12 mouse cellular contexts compared by ENCODE assay signal in the genomic region with DNA sequence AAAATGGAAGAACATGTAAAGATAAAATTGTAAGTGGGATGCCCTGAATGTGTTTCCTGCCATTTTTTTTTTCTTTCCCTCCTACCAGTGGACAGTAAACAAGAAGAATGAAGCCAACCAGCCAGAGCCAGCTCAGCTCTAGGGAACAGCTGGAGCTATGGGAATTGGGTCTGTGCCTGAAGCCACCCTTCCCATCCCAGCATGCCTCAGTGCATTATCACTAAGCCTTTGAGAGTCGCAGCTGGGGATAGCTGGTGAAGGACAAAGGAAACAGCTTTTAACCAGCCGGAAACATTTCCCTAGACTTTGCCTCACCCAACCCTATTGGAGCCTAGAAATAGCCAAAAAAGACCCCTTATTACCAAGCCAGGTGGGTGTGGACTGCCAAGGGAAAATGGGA.
DNase-seq lines count a peak whose midpoint lies in the region; ATAC-seq lines count a peak whose summit lies in the region.
"Had no signal": no experiment of that assay in that cellular context is flagged by ENCODE, and none has a peak within 500 bp of the region (broad histone marks: within the 10 kb centered on the region; RNA-seq: fewer than 3 reads in every experiment).

No protein-coding gene starts in this region.

- no peaks in the 10 kb centered on the region for H3K9me3 ChIP-seq in forebrain, embryonic 14.5 days (replicated peaks; ENCODE audit: control insufficient read depth, low read length)
- no peaks in the 10 kb centered on the region for H3K9me3 ChIP-seq in forebrain, embryonic 10.5 days

- 0 out of 2 replicates have a peak, but pooled peaks cover 2% of the 10 kb centered on the region for H3K4me1 ChIP-seq in forebrain, embryonic 14.5 days (ENCODE audit: control insufficient read depth, insufficient read depth, low read length)
- H3K4me1 ChIP-seq in forebrain, embryonic 10.5 days, result peaks cover 7% of the 10 kb centered on the region
- H3K4me1 ChIP-seq: liver, embryonic 13.5 days had no signal

- H3K9ac ChIP-seq in forebrain, embryonic 14.5 days (ENCODE audit: low read length), result no peak overlapping the region
- H3K9ac ChIP-seq: liver, embryonic 13.5 days had no signal

- 0 out of 2 replicates have a peak overlapping the region, but pooled peaks have one; percentile 27 for H3K27ac ChIP-seq in forebrain, embryonic 14.5 days (ENCODE audit: low read depth, low read length)
- H3K27ac ChIP-seq in forebrain, embryonic 10.5 days, result no peak overlapping the region
- H3K27ac ChIP-seq: liver, embryonic 13.5 days had no signal

- no peaks in the 10 kb centered on the region for H3K36me3 ChIP-seq in forebrain, embryonic 14.5 days (ENCODE audit: control insufficient read depth, insufficient read depth, low read length)
- no peaks in the 10 kb centered on the region for H3K36me3 ChIP-seq in forebrain, embryonic 10.5 days (replicated peaks)
- H3K36me3 ChIP-seq: liver, embryonic 13.5 days had no signal

- WGBS in forebrain, embryonic 14.5 days, result 9% methylated on average over 2 of the region's 2 CpGs
- WGBS in forebrain, embryonic 10.5 days, result 38% methylated on average over 2 of the region's 2 CpGs

- H3K4me2 ChIP-seq in forebrain, embryonic 14.5 days (ENCODE audit: low read length), result no peak overlapping the region
- H3K4me2 ChIP-seq: liver, embryonic 13.5 days had no signal

- no peak for ATAC-seq in forebrain, embryonic 14.5 days

- H3K27me3 ChIP-seq in forebrain, embryonic 14.5 days (replicated peaks; ENCODE audit: control insufficient read depth, insufficient read depth, low read length), result no peaks in the 10 kb centered on the region
- no peaks in the 10 kb centered on the region for H3K27me3 ChIP-seq in forebrain, embryonic 10.5 days (ENCODE audit: poor library complexity, severe bottlenecking)
- H3K27me3 ChIP-seq: liver, embryonic 13.5 days had no signal

- no peak overlapping the region for H3K4me3 ChIP-seq in forebrain, embryonic 14.5 days (ENCODE audit: low read depth, low read length)
- no peak overlapping the region for H3K4me3 ChIP-seq in forebrain, embryonic 10.5 days
- H3K4me3 ChIP-seq: liver, embryonic 13.5 days had no signal

- peak; percentile 55 for DNase-seq in forebrain, embryonic 14.5 days (ENCODE audit: low spot score)
- no peak for DNase-seq in forebrain, embryonic 10.5 days (ENCODE audit: extremely low spot score, low spot score)
- DNase-seq in layer of hippocampus, adult 9-11 months, result peak; percentile 6
- no peak for DNase-seq in layer of hippocampus, postnatal 25 days (ENCODE audit: extremely low spot score in 1 of 2, low spot score in 1 of 2)
- peak; percentile 51 to 55 for DNase-seq in heart, adult 9 months (ENCODE audit: low spot score in 2 of 2)
- DNase-seq in lung, postnatal 25 days (ENCODE audit: low spot score), result peak; percentile 14
- no peak for DNase-seq in frontal cortex, postnatal 14 days (ENCODE audit: low spot score in 2 of 2)
- DNase-seq in cerebellum, adult 11 months, result no peak
- DNase-seq: cerebellum, postnatal 14 days; gastrocnemius, postnatal 10 days; liver, embryonic 13.5 days; thymus, postnatal 36 days had no signal

Comparison
In these comparisons a context has a peak if more than half of its experiments do, and no peak if none do; other contexts are left out.
1. DNase-seq: peak in forebrain, embryonic 14.5 days (single experiment), layer of hippocampus, adult 9-11 months (single experiment), heart, adult 9 months (2 of 2) and lung, postnatal 25 days (single experiment); none in forebrain, embryonic 10.5 days (single experiment), layer of hippocampus, postnatal 25 days (0 of 2), frontal cortex, postnatal 14 days (0 of 2) and cerebellum, adult 11 months (single experiment).